Mouse (Mus musculus) kidney, postnatal 0 days (tissue): Measurements from ENCODE around the gene Eif4e2. TPM values are rescaled to one million over a fixed set of nuclear protein-coding genes. Genes with fewer than 3 reads are reported as not detected.
A peak's percentile ranks its signal among the peaks of the same experiment; 100 is the strongest.

Experiments
- ATAC-seq: fragments of 200-750 bp; cut with Nextera tagmentation; replicated peaks from 2 replicates; pipeline ENCODE4 v1.8.0; 2017; ENCODE audit warnings: low read depth, moderate number of reproducible peaks, moderate TSS enrichment, moderate library complexity; ENCODE audit not compliant: low FRiP score
- DNase-seq: peaks from one replicate; pipeline ENCODE4 v3.0.0-alpha.2; 2016; ENCODE audit warnings: low spot score
- H3K27ac ChIP-seq: fragments of 300-500 bp; sonication (generic); 2 replicates; pipeline ENCODE4 v1.5.1; 2014; ENCODE audit warnings: mild to moderate bottlenecking
- H3K27me3 ChIP-seq: fragments of 300-500 bp; sonication (generic); 2 replicates; pipeline ENCODE4 v1.6.1; 2014; ENCODE audit warnings: low read length, mixed read lengths; ENCODE audit not compliant: insufficient read depth
- H3K36me3 ChIP-seq: fragments of 300-500 bp; sonication (generic); 2 replicates; pipeline ENCODE4 v1.6.1; 2014; ENCODE audit warnings: low read length, mixed read lengths; ENCODE audit not compliant: insufficient read depth
- H3K4me1 ChIP-seq: fragments of 300-500 bp; sonication (generic); replicated peaks from 2 replicates; pipeline ENCODE4 v1.6.1; 2014; ENCODE audit warnings: antibody characterized with exemption, low read length, mixed read lengths; ENCODE audit not compliant: insufficient read depth
- H3K4me2 ChIP-seq: fragments of 300-500 bp; sonication (generic); 2 replicates; pipeline ENCODE4 v1.6.1; 2014; ENCODE audit warnings: mild to moderate bottlenecking, low read length, moderate library complexity, mixed read lengths
- H3K4me3 ChIP-seq: fragments of 300-500 bp; sonication (generic); replicated peaks from 2 replicates; pipeline ENCODE4 v1.5.1; 2014; ENCODE audit warnings: low read depth, low read length
- H3K9ac ChIP-seq: fragments of 300-500 bp; sonication (generic); 2 replicates; pipeline ENCODE4 v1.6.1; 2014; ENCODE audit warnings: low read depth, low read length
- H3K9me3 ChIP-seq: fragments of 300-500 bp; sonication (generic); replicated peaks from 2 replicates; pipeline ENCODE4 v1.6.1; 2016; ENCODE audit warnings: low read length, inconsistent platforms, mixed read lengths
- CTCF ChIP-seq: IDR thresholded peaks from 2 replicates; pipeline ENCODE4 v1.5.1; 2016; ENCODE audit warnings: antibody characterized with exemption, low read depth, mild to moderate bottlenecking, moderate library complexity
- WGBS: fragments of 180-500 bp; shearing (Covaris S2); extraction: QIAGEN DNeasy Blood & Tissue Kit; methylation state at CpG from one replicate; pipeline ENCODE4 v1.1.7; 2014; 5-methylcytosine and 5-hydroxymethylcytosine counted together
- polyA plus RNA-seq: library from polyadenylated mRNA; unstranded; fragments of >200 nt; fragmentation: Nextera tagmentation; extraction: Ambion mirVana; gene quantifications from 2 replicates; pipeline ENCODE4 v1.2.1, GENCODE M21; 2015

The Eif4e2 gene
- polyA plus RNA-seq, 1 experiment from 2014 or later: 165 TPM

DNA sequence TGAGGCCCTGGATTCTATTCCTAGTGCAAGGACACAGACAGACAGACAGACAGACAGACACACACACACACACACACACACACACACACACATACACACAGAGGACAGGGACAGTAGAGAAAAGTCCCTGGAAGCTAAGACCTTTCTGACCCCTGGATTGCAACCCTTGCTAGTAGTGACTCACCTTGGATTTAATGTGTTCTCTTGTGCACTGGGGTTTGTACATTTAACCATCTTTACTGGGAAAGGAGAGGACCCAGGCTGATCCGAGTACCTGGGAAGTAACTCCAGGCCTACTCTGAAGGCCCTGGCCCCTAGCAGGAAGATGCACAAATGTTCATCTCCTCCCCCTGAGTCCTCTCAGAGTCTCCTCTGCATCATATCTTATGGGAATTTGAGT is 57.9 kb downstream of the Eif4e2 start:
- WGBS: 59% methylated on average over 1 of the region's 1 CpGs
- H3K27me3 ChIP-seq: 0 out of 2 replicates have a peak, but pooled peaks cover under 1% of the 10 kb centered on the region
- no peak overlapping the region for H3K4me2 ChIP-seq
- TF ChIP-seq CTCF: no peak
- H3K9ac ChIP-seq: no peak overlapping the region
- no peak overlapping the region for H3K4me3 ChIP-seq
- ATAC-seq: no peak
- no peak overlapping the region for H3K27ac ChIP-seq
- no peaks in the 10 kb centered on the region for H3K9me3 ChIP-seq
- no peak for DNase-seq
- peaks cover 25% of the 10 kb centered on the region for H3K4me1 ChIP-seq
- no peaks in the 10 kb centered on the region for H3K36me3 ChIP-seq

GRCm38 (mm10) chr1:87272462-87272861 is 58.7 kb downstream of the Eif4e2 start:
- no peak overlapping the region for H3K27ac ChIP-seq
- H3K27me3 ChIP-seq: no peaks in the 10 kb centered on the region
- DNase-seq (no peak), ATAC-seq (no peak)
- H3K4me2 ChIP-seq: no peak overlapping the region
- H3K9me3 ChIP-seq: no peaks in the 10 kb centered on the region
- no peak for TF ChIP-seq CTCF
- no peak overlapping the region for H3K4me3 ChIP-seq
- WGBS: 67% methylated on average over 3 of the region's 3 CpGs
- H3K36me3 ChIP-seq: no peaks in the 10 kb centered on the region
- H3K9ac ChIP-seq: no peak overlapping the region
- peaks cover 25% of the 10 kb centered on the region for H3K4me1 ChIP-seq

DNA sequence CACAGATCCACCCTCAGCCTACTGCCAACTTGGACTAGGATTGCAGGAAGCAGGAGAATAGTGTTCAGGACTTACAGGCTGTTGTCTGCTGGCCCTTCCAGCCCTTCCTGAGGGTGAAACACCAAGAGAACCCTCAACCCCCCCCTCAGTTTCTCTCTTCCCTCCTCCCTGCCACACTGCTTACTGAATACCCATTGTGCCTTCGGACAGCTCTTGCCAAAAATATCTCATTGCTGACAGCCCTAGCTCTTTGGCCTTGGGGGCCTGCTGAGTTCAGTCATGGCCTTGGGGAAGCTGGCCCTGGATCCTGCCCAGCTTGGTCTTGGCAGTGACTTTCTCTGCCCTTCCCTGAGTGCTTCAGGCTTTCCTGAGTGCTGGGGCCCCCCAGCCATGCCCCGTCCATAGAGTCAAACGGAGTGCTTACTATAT is 59.8 kb downstream of the Eif4e2 start:
- no peaks in the 10 kb centered on the region for H3K9me3 ChIP-seq
- no peak for ATAC-seq
- H3K4me1 ChIP-seq: peaks cover 25% of the 10 kb centered on the region
- H3K36me3 ChIP-seq: no peaks in the 10 kb centered on the region
- peak overlapping the region; percentile 19; the same call in 1 of the 2 replicates for H3K27ac ChIP-seq
- DNase-seq: no peak
- no peaks in the 10 kb centered on the region for H3K27me3 ChIP-seq
- no peak overlapping the region for H3K9ac ChIP-seq
- TF ChIP-seq CTCF: no peak
- no peak overlapping the region for H3K4me2 ChIP-seq
- H3K4me3 ChIP-seq: no peak overlapping the region
- WGBS: 62% methylated on average over 3 of the region's 3 CpGs

GRCm38 (mm10) chr1:87274134-87274533 is 60.4 kb downstream of the Eif4e2 start:
- Histone ChIP-seq H3K4me2 (no peak overlapping the region), H3K36me3 (no peaks in the 10 kb centered on the region), H3K9ac (no peak overlapping the region), H3K27ac (0 out of 2 replicates have a peak overlapping the region, but pooled peaks have one; percentile 19), H3K27me3 (no peaks in the 10 kb centered on the region), H3K4me1 (peaks cover 25% of the 10 kb centered on the region), H3K9me3 (no peaks in the 10 kb centered on the region), H3K4me3 (no peak overlapping the region)
- WGBS: 54% methylated on average over 4 of the region's 4 CpGs
- TF ChIP-seq CTCF: no peak
- DNase-seq (no peak), ATAC-seq (no peak)

- H3K27ac ChIP-seq: no peak overlapping the region
- no peaks in the 10 kb centered on the region for H3K27me3 ChIP-seq
- H3K4me2 ChIP-seq: no peak overlapping the region
- H3K4me3 ChIP-seq: no peak overlapping the region
- TF ChIP-seq CTCF: no peak
- H3K4me1 ChIP-seq: peaks cover 25% of the 10 kb centered on the region
- no peaks in the 10 kb centered on the region for H3K36me3 ChIP-seq
- 0 out of 2 replicates have a peak, but pooled peaks have one; percentile 26 for ATAC-seq
- DNase-seq: no peak
- H3K9ac ChIP-seq: no peak overlapping the region
- no peaks in the 10 kb centered on the region for H3K9me3 ChIP-seq
- WGBS: 57% methylated on average over 12 of the region's 12 CpGs
Observed at GRCm38 (mm10) chr1:87275151-87275550, 61.4 kb downstream of the Eif4e2 start.

DNA sequence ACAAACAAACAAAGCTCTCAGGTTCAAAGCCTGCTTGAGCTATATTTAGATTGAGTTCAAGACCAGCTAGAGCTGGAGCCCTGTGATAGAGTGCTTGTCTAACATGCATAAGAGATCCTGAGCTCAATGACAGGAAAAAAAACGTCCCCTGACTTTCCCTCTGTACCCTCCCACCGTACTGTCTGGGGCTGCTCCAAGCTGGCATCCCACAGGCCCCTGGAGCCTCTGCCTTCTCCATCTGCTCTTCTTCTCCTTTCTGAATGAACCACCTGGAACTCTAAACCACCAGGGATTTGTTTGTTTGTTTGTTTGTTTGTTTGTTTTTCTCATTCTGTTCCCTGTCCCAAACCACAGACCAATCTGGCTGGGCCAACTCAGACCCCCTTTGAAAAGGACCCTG is 62.3 kb downstream of the Eif4e2 start:
- no peak for TF ChIP-seq CTCF

GRCm38 (mm10) chr1:87280281-87280680 is 66.6 kb downstream of the Eif4e2 start:
- 0 out of 2 replicates have a peak, but pooled peaks cover 3% of the 10 kb centered on the region for H3K4me1 ChIP-seq
- H3K27me3 ChIP-seq: no peaks in the 10 kb centered on the region
- H3K4me2 ChIP-seq: no peak overlapping the region
- no peak for DNase-seq
- no peak for ATAC-seq
- H3K4me3 ChIP-seq: no peak overlapping the region
- H3K9ac ChIP-seq: no peak overlapping the region
- 81% methylated on average over 5 of the region's 5 CpGs for WGBS
- no peaks in the 10 kb centered on the region for H3K9me3 ChIP-seq
- H3K36me3 ChIP-seq: no peaks in the 10 kb centered on the region
- no peak for TF ChIP-seq CTCF
- no peak overlapping the region for H3K27ac ChIP-seq

More for the DNA sequence above, 62.3 kb downstream of the Eif4e2 start:
- no peak overlapping the region for H3K4me2 ChIP-seq
- H3K4me1 ChIP-seq: peaks cover 16% of the 10 kb centered on the region
- no peak overlapping the region for H3K27ac ChIP-seq
- 32% methylated on average over 2 of the region's 2 CpGs for WGBS
- ATAC-seq (no peak), DNase-seq (no peak)
- no peaks in the 10 kb centered on the region for H3K36me3 ChIP-seq
- no peaks in the 10 kb centered on the region for H3K27me3 ChIP-seq
- no peak overlapping the region for H3K9ac ChIP-seq
- no peaks in the 10 kb centered on the region for H3K9me3 ChIP-seq
- no peak overlapping the region for H3K4me3 ChIP-seq
